Mouse (Mus musculus) forebrain, embryonic 16.5 days (tissue): Measurements from ENCODE around the gene Med20. TPM values are rescaled to one million over a fixed set of nuclear protein-coding genes. Genes with fewer than 3 reads are reported as not detected.
A peak's percentile ranks its signal among the peaks of the same experiment; 100 is the strongest.

Experiments
- ATAC-seq: fragments of 200-750 bp; cut with Nextera tagmentation; 2 replicates; pipeline ENCODE4 v1.8.0; 2017; ENCODE audit warnings: mild to moderate bottlenecking, moderate library complexity
- H3K27ac ChIP-seq: fragments of 300-500 bp; sonication (generic); 2 replicates; pipeline ENCODE4 v1.5.1; 2014; ENCODE audit warnings: low read length, control low read depth
- H3K27me3 ChIP-seq: fragments of 300-500 bp; sonication (generic); replicated peaks from 2 replicates; pipeline ENCODE4 v1.6.1; 2014; ENCODE audit warnings: low read length; ENCODE audit not compliant: control insufficient read depth, insufficient read depth
- H3K36me3 ChIP-seq: fragments of 300-500 bp; sonication (generic); 2 replicates; pipeline ENCODE4 v1.6.1; 2014; ENCODE audit not compliant: control insufficient read depth, insufficient read depth
- H3K4me1 ChIP-seq: fragments of 300-500 bp; sonication (generic); replicated peaks from 2 replicates; pipeline ENCODE4 v1.6.1; 2014; ENCODE audit warnings: low read length; ENCODE audit not compliant: control insufficient read depth, insufficient read depth
- H3K4me2 ChIP-seq: fragments of 300-500 bp; sonication (generic); 2 replicates; pipeline ENCODE4 v1.6.1; 2014; ENCODE audit warnings: mild to moderate bottlenecking, low read length, control low read depth
- H3K4me3 ChIP-seq: fragments of 300-500 bp; sonication (generic); replicated peaks from 2 replicates; pipeline ENCODE4 v1.5.1; 2014; ENCODE audit warnings: mild to moderate bottlenecking, low read length, control low read depth
- H3K9ac ChIP-seq: fragments of 300-500 bp; sonication (generic); replicated peaks from 2 replicates; pipeline ENCODE4 v1.6.1; 2014; ENCODE audit warnings: low read depth, low read length, control low read depth
- H3K9me3 ChIP-seq: fragments of 300-500 bp; sonication (generic); 2 replicates; pipeline ENCODE4 v1.6.1; 2016; ENCODE audit warnings: low read length; ENCODE audit not compliant: control insufficient read depth
- WGBS: fragments of 180-500 bp; shearing (Covaris S2); extraction: QIAGEN DNeasy Blood & Tissue Kit; methylation state at CpG from one replicate; pipeline ENCODE4 v1.1.7; 2014; 5-methylcytosine and 5-hydroxymethylcytosine counted together
- polyA plus RNA-seq: library from polyadenylated mRNA; unstranded; fragments of >200 nt; fragmentation: Nextera tagmentation; extraction: Ambion mirVana; gene quantifications from 2 replicates; pipeline ENCODE4 v1.2.1, GENCODE M21; 2015

The Med20 gene
- 51.6 and 51.8 TPM in 2 replicates for polyA plus RNA-seq

- WGBS = under 1% methylated on average over 59 of the region's 59 CpGs
- H3K4me2 ChIP-seq = peak within 1 kb of the TSS; percentile 94
- peaks cover 24% of the 10 kb centered on the region for H3K4me1 ChIP-seq
- peak within 1 kb of the TSS; percentile 75 for H3K9ac ChIP-seq
- no peaks in the 10 kb centered on the region for H3K9me3 ChIP-seq
- H3K4me3 ChIP-seq = peak within 1 kb of the TSS; percentile 94
- H3K36me3 ChIP-seq = peaks cover 7% of the 10 kb centered on the region; the same call in 1 of the 2 replicates
- peak; percentile 97 for ATAC-seq
- peak within 1 kb of the TSS; percentile 68 for H3K27ac ChIP-seq
- no peaks in the 10 kb centered on the region for H3K27me3 ChIP-seq
Measured at GRCm38 (mm10) chr17:47610849-47611660, at the start of gene Med20, which contains the start of the genes Bysl and Gm20517. Med20 (plus strand) TSS chr17:47611582. Bysl (minus strand) TSS chr17:47611492. Gm20517 (plus strand) TSS chr17:47611589.

- Histone ChIP-seq H3K9ac (no peak overlapping the region), H3K27ac (no peak overlapping the region), H3K4me3 (no peak overlapping the region), H3K27me3 (no peaks in the 10 kb centered on the region), H3K4me2 (no peak overlapping the region), H3K36me3 (no peaks in the 10 kb centered on the region), H3K9me3 (no peaks in the 10 kb centered on the region), H3K4me1 (peaks cover 2% of the 10 kb centered on the region; the same call in 1 of the 2 replicates)
- 80% methylated on average over 6 of the region's 6 CpGs for WGBS
- ATAC-seq = no peak
Measured at GRCm38 (mm10) chr17:47562875-47563274, 48.5 kb upstream of the Med20 start.

- no peak overlapping the region for H3K4me3 ChIP-seq
- no peaks in the 10 kb centered on the region for H3K27me3 ChIP-seq
- H3K36me3 ChIP-seq = no peaks in the 10 kb centered on the region
- no peak for ATAC-seq
- no peak overlapping the region for H3K9ac ChIP-seq
- H3K4me2 ChIP-seq = no peak overlapping the region
- WGBS = 91% methylated on average over 5 of the region's 5 CpGs
- H3K27ac ChIP-seq = no peak overlapping the region
- H3K9me3 ChIP-seq = no peaks in the 10 kb centered on the region
- H3K4me1 ChIP-seq = peaks cover 2% of the 10 kb centered on the region; the same call in 1 of the 2 replicates
Measured at GRCm38 (mm10) chr17:47564612-47565011, 46.8 kb upstream of the Med20 start.

- Histone ChIP-seq H3K27ac (no peak overlapping the region), H3K4me2 (no peak overlapping the region), H3K9me3 (no peaks in the 10 kb centered on the region), H3K36me3 (no peaks in the 10 kb centered on the region), H3K27me3 (no peaks in the 10 kb centered on the region), H3K4me1 (peaks cover 2% of the 10 kb centered on the region; the same call in 1 of the 2 replicates), H3K4me3 (no peak overlapping the region), H3K9ac (no peak overlapping the region)
- peak; percentile 45; the same call in 1 of the 2 replicates for ATAC-seq
- 18% methylated on average over 2 of the region's 2 CpGs for WGBS
Measured at GRCm38 (mm10) chr17:47566133-47566532, 45.2 kb upstream of the Med20 start.

DNA sequence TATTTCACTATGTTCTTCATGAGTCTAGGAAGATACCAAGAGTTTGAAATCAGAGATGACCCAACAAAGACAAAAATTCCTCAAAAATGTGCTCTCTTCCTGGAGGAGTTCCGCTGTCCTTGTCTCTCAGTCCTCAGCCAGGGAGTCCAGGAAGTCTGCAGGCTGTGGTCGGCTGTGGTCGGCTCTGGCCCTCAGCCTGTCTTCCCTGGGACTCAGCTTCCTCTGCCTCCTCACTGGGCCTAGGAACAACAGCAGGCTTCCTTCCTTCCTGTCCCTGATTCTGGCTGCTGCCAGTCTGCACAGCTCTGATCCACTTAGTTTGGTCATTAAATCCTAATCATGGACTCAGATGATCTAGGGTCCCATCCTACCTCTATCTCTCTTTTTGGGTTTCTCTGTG is 44.1 kb upstream of the Med20 start:
- no peaks in the 10 kb centered on the region for H3K27me3 ChIP-seq
- no peaks in the 10 kb centered on the region for H3K9me3 ChIP-seq
- no peak overlapping the region for H3K9ac ChIP-seq
- no peak for ATAC-seq
- WGBS = 85% methylated on average over 3 of the region's 3 CpGs
- no peak overlapping the region for H3K4me3 ChIP-seq
- H3K4me2 ChIP-seq = no peak overlapping the region
- no peaks in the 10 kb centered on the region for H3K36me3 ChIP-seq
- peaks cover 2% of the 10 kb centered on the region; the same call in 1 of the 2 replicates for H3K4me1 ChIP-seq
- no peak overlapping the region for H3K27ac ChIP-seq

- H3K36me3 ChIP-seq = no peaks in the 10 kb centered on the region
- no peaks in the 10 kb centered on the region for H3K9me3 ChIP-seq
- H3K4me3 ChIP-seq = no peak overlapping the region
- ATAC-seq = no peak
- H3K27ac ChIP-seq = no peak overlapping the region
- peaks cover 2% of the 10 kb centered on the region; the same call in 1 of the 2 replicates for H3K4me1 ChIP-seq
- H3K27me3 ChIP-seq = no peaks in the 10 kb centered on the region
- no peak overlapping the region for H3K4me2 ChIP-seq
- WGBS = 93% methylated on average over 3 of the region's 3 CpGs
- no peak overlapping the region for H3K9ac ChIP-seq
Measured at GRCm38 (mm10) chr17:47568389-47568788, 43.0 kb upstream of the Med20 start.

GRCm38 (mm10) chr17:47568951-47569527 is 42.3 kb upstream of the Med20 start:
- ATAC-seq = no peak
- 57% methylated on average over 10 of the region's 10 CpGs for WGBS
- Histone ChIP-seq H3K9me3 (no peaks in the 10 kb centered on the region), H3K4me3 (no peak overlapping the region), H3K4me1 (peaks cover 2% of the 10 kb centered on the region; the same call in 1 of the 2 replicates), H3K27me3 (no peaks in the 10 kb centered on the region), H3K4me2 (no peak overlapping the region), H3K27ac (no peak overlapping the region), H3K36me3 (no peaks in the 10 kb centered on the region), H3K9ac (no peak overlapping the region)

DNA sequence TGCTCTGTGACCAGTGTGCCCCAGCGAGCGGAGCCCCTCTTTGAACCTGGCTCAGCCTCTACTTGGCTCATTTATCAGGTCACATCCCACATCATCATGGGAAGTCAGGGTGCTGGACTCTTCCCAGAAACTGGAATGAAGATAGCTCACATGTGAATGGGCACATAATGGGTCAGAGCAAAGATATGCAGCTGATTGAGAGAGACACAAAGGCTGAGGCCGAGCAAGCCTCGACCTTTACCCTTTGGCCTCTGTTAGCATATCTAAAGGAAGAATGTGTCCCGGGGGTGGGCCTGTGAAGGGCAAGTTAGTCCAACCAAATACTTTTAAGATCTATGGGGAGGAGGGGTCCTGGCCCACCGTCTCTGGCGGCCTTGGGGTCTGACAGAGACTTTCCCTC is 39.8 kb upstream of the Med20 start:
- H3K9ac ChIP-seq = no peak overlapping the region
- no peak for ATAC-seq
- 25% methylated on average over 7 of the region's 7 CpGs for WGBS
- no peak overlapping the region for H3K4me2 ChIP-seq
- H3K27me3 ChIP-seq = no peaks in the 10 kb centered on the region
- H3K36me3 ChIP-seq = no peaks in the 10 kb centered on the region
- H3K4me3 ChIP-seq = no peak overlapping the region
- H3K9me3 ChIP-seq = no peaks in the 10 kb centered on the region
- H3K4me1 ChIP-seq = no peaks in the 10 kb centered on the region
- no peak overlapping the region for H3K27ac ChIP-seq

GRCm38 (mm10) chr17:47572436-47572835 is 38.9 kb upstream of the Med20 start:
- no peak overlapping the region for H3K9ac ChIP-seq
- H3K4me2 ChIP-seq = no peak overlapping the region
- no peaks in the 10 kb centered on the region for H3K36me3 ChIP-seq
- no peaks in the 10 kb centered on the region for H3K9me3 ChIP-seq
- ATAC-seq = no peak
- H3K27me3 ChIP-seq = no peaks in the 10 kb centered on the region
- no peaks in the 10 kb centered on the region for H3K4me1 ChIP-seq
- no peak overlapping the region for H3K4me3 ChIP-seq
- no peak overlapping the region for H3K27ac ChIP-seq
